Mouse (Mus musculus) layer of hippocampus, postnatal 25 days (tissue): ENCODE measurements around the gene H2-DMa. TPM values are rescaled to one million over a fixed set of nuclear protein-coding genes. Genes with fewer than 3 reads are reported as not detected.

Source experiments
- DNase-seq, 2 experiments: peaks; one replicate each; pipeline ENCODE4 v3.0.0; 2022; ENCODE audit warnings: mixed read lengths in 2 of 2, low spot score in 1 of 2; ENCODE audit errors: extremely low spot score in 1 of 2
- total RNA-seq, 2 experiments: library from RNA; stranded (reverse); gene quantifications; 2 replicates each; pipeline ENCODE4 v1.2.3; 2021

H2-DMa gene
- total RNA-seq, 2 experiments from 2014 or later: 32.3 to 35.1 TPM

- DNase-seq: no peak
These were observed 3.8 kb downstream of the H2-DMa start for GRCm38 (mm10) chr17:34123111-34123510.

GRCm38 (mm10) chr17:34123518-34123917, 4.2 kb downstream of the H2-DMa start:
- no peak for DNase-seq

- no peak for DNase-seq
These were observed 5.3 kb downstream of the H2-DMa start for GRCm38 (mm10) chr17:34124649-34125048.

GRCm38 (mm10) chr17:34126826-34127420, 7.6 kb downstream of the H2-DMa start:
- DNase-seq: no peak

GRCm38 (mm10) chr17:34127475-34127874, 8.1 kb downstream of the H2-DMa start:
- DNase-seq: no peak

GRCm38 (mm10) chr17:34128264-34128937, 9.1 kb downstream of the H2-DMa start:
- no peak for DNase-seq

GRCm38 (mm10) chr17:34128944-34129791, 9.8 kb downstream of the H2-DMa start:
- no peak for DNase-seq

GRCm38 (mm10) chr17:34130073-34130947, 11.0 kb downstream of the H2-DMa start:
- DNase-seq: no peak

GRCm38 (mm10) chr17:34131911-34132310, 12.6 kb downstream of the H2-DMa start:
- no peak for DNase-seq

GRCm38 (mm10) chr17:34133289-34133688, 13.9 kb downstream of the H2-DMa start:
- DNase-seq: no peak

GRCm38 (mm10) chr17:34134451-34134850, 15.1 kb downstream of the H2-DMa start:
- DNase-seq: no peak

- peak; percentile 98 to 99 for DNase-seq
These were observed 16.2 kb downstream of the H2-DMa start for GRCm38 (mm10) chr17:34135297-34136224.

GRCm38 (mm10) chr17:34137601-34138000, 18.3 kb downstream of the H2-DMa start:
- DNase-seq: no peak

- DNase-seq: no peak
These were observed 19.3 kb downstream of the H2-DMa start for GRCm38 (mm10) chr17:34138655-34139054.

GRCm38 (mm10) chr17:34139416-34139815, 20.1 kb downstream of the H2-DMa start:
- no peak for DNase-seq

- no peak for DNase-seq
These were observed 20.9 kb downstream of the H2-DMa start for GRCm38 (mm10) chr17:34140240-34140639.

- DNase-seq: no peak
These were observed 22.1 kb downstream of the H2-DMa start for GRCm38 (mm10) chr17:34141448-34141847.

- no peak for DNase-seq
These were observed 23.2 kb downstream of the H2-DMa start for GRCm38 (mm10) chr17:34142456-34143010.

- no peak for DNase-seq
These were observed 23.7 kb downstream of the H2-DMa start, which contains the start of gene H2-DMb2 for GRCm38 (mm10) chr17:34143033-34143432. TSS of gene H2-DMb2 (plus strand) at chr17:34143307.
